Mouse (Mus musculus) liver, adult 2 months (tissue): Measurements from ENCODE around the gene Jak3.

Source experiments
- CTCF ChIP-seq: fragments of 200-500 bp; IDR thresholded peaks from 2 replicates; pipeline ENCODE4 v1.5.1; 2011; ENCODE audit warnings: low read depth, low read length, control low read depth
- POLR2A ChIP-seq: fragments of 200-500 bp; IDR thresholded peaks from 2 replicates; pipeline ENCODE4 v1.6.1; 2011; ENCODE audit warnings: low read length, control low read depth; ENCODE audit not compliant: insufficient read depth; ENCODE audit errors: extremely low read depth

DNA sequence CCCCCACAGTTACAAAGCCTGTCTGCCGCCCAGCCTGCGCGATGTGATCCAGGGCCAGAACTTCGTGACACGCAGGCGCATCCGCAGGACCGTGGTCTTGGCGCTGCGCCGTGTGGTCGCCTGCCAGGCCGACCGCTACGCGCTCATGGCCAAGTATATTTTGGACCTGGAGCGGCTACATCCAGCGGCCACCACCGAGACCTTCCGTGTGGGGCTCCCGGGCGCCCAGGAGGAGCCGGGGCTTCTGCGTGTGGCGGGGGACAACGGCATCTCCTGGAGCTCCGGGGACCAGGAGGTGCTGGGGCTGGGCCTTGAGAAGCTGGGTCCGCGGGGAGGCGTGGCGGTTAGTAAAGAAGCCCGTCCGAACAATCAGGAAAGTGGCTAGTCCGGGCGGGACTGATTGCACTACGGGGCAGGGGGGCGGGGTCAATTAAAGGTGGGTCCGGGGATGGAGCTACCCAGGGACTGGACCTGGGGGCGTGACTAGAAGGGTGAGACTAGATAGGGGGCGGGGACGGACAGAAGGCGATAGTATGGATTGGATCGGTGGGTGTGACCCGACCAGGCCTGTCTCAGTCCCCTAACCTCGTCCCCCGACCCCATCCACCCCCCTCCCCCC lies 3.6 kb downstream of the Jak3 start:
- no peak for TF ChIP-seq POLR2A
- no peak for TF ChIP-seq CTCF
